In the genomic region with DNA sequence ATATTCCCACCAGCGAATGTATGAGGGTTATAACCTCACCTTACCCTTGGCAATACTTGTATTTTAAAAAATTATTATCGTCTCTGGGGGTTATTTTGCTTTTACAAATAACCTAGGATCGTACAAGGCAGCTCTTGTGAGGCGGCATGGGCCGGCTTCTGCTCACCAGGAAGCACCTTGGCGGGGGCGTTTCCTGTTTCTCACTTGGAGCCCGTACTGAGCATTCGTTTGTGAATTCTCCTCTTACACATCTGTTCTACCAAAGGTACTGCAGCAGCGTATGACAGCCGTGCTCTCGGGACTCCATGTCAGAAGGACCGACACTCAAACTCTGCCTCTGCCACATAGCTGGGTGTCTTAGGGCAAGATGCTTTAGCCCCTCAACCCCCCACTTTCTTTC, we compare ENCODE assay signal across 17 mouse cellular contexts.
DNase-seq lines count a peak whose midpoint lies in the region; ATAC-seq lines count a peak whose summit lies in the region.
"Had no signal": no experiment of that assay in that cellular context is flagged by ENCODE, and none has a peak within 500 bp of the region (broad histone marks: within the 10 kb centered on the region; RNA-seq: fewer than 3 reads in every experiment).

No protein-coding gene starts in this region.

- H3K4me2 ChIP-seq in embryonic facial prominence, embryonic 14.5 days (ENCODE audit: low read depth, low read length), result no peak overlapping the region
- H3K4me2 ChIP-seq: hindbrain, embryonic 13.5 days; limb, embryonic 15.5 days; neural tube, embryonic 15.5 days had no signal

- peaks cover 6% of the 10 kb centered on the region; the same call in 1 of the 2 replicates for H3K4me1 ChIP-seq in embryonic facial prominence, embryonic 14.5 days (ENCODE audit: control insufficient read depth, insufficient read depth, low read length)
- H3K4me1 ChIP-seq in embryonic facial prominence, embryonic 10.5 days, result peaks cover 9% of the 10 kb centered on the region; the same call in 1 of the 2 replicates
- H3K4me1 ChIP-seq in limb, embryonic 10.5 days, result peaks cover 15% of the 10 kb centered on the region

- ATAC-seq in embryonic facial prominence, embryonic 14.5 days (ENCODE audit: low read depth), result no peak
- ATAC-seq in granulocyte monocyte progenitor cell, adult 5-6 weeks (replicated peaks; ENCODE audit: poor library complexity, severe bottlenecking), result peak; percentile 65
- ATAC-seq: forebrain, postnatal 0 days had no signal

- H3K36me3 ChIP-seq in embryonic facial prominence, embryonic 14.5 days (ENCODE audit: control insufficient read depth, insufficient read depth, low read length), result no peaks in the 10 kb centered on the region
- H3K36me3 ChIP-seq in embryonic facial prominence, embryonic 10.5 days (replicated peaks), result no peaks in the 10 kb centered on the region
- no peaks in the 10 kb centered on the region for H3K36me3 ChIP-seq in splenic B cell, adult 2 months (ENCODE audit: control insufficient read depth, insufficient read depth, low read length, poor library complexity, severe bottlenecking)
- H3K36me3 ChIP-seq in limb, embryonic 10.5 days, result no peaks in the 10 kb centered on the region
- H3K36me3 ChIP-seq: hindbrain, embryonic 13.5 days; limb, embryonic 15.5 days; neural tube, embryonic 15.5 days had no signal

- H3K9me3 ChIP-seq in embryonic facial prominence, embryonic 14.5 days (ENCODE audit: control insufficient read depth, low read length), result no peaks in the 10 kb centered on the region
- no peaks in the 10 kb centered on the region for H3K9me3 ChIP-seq in embryonic facial prominence, embryonic 10.5 days
- no peaks in the 10 kb centered on the region for H3K9me3 ChIP-seq in limb, embryonic 10.5 days (replicated peaks)
- H3K9me3 ChIP-seq: hindbrain, embryonic 13.5 days; limb, embryonic 15.5 days; neural tube, embryonic 15.5 days had no signal

- no peak overlapping the region for H3K9ac ChIP-seq in embryonic facial prominence, embryonic 14.5 days (ENCODE audit: low read depth, low read length)
- H3K9ac ChIP-seq: forebrain, postnatal 0 days; hindbrain, embryonic 13.5 days; limb, embryonic 15.5 days; neural tube, embryonic 15.5 days had no signal

- no peak overlapping the region for H3K4me3 ChIP-seq in embryonic facial prominence, embryonic 14.5 days (ENCODE audit: low read depth, low read length)
- no peak overlapping the region for H3K4me3 ChIP-seq in embryonic facial prominence, embryonic 10.5 days
- H3K4me3 ChIP-seq in limb, embryonic 10.5 days, result no peak overlapping the region
- H3K4me3 ChIP-seq: hindbrain, embryonic 13.5 days; limb, embryonic 15.5 days; neural tube, embryonic 15.5 days had no signal

- no peaks in the 10 kb centered on the region for H3K27me3 ChIP-seq in embryonic facial prominence, embryonic 14.5 days (replicated peaks; ENCODE audit: control insufficient read depth, insufficient read depth, low read length)
- no peaks in the 10 kb centered on the region for H3K27me3 ChIP-seq in embryonic facial prominence, embryonic 10.5 days (replicated peaks; ENCODE audit: low read depth, poor library complexity, severe bottlenecking)
- H3K27me3 ChIP-seq in splenic B cell, adult 2 months (ENCODE audit: control insufficient read depth, insufficient read depth, low read length, poor library complexity, severe bottlenecking), result no peaks in the 10 kb centered on the region
- no peaks in the 10 kb centered on the region for H3K27me3 ChIP-seq in limb, embryonic 10.5 days (ENCODE audit: low read depth, poor library complexity, severe bottlenecking)
- H3K27me3 ChIP-seq: hindbrain, embryonic 13.5 days; limb, embryonic 15.5 days had no signal

- 62% methylated on average over 13 of the region's 13 CpGs for WGBS in embryonic facial prominence, embryonic 14.5 days
- WGBS in embryonic facial prominence, embryonic 10.5 days, result 74% methylated on average over 13 of the region's 13 CpGs
- WGBS in limb, embryonic 10.5 days, result 87% methylated on average over 13 of the region's 13 CpGs

- peak; percentile 28 for DNase-seq in embryonic facial prominence, embryonic 14.5 days (ENCODE audit: low spot score)
- DNase-seq in embryonic facial prominence, embryonic 10.5 days (ENCODE audit: low spot score), result no peak
- peak; percentile 50 to 53 for DNase-seq in B cell, adult 2 months
- peak; percentile 46 for DNase-seq in splenic B cell, adult 2 months (ENCODE audit: low read depth, low spot score)
- no peak for DNase-seq in limb, embryonic 10.5 days (ENCODE audit: low spot score)
- no peak for DNase-seq in layer of hippocampus, adult 9-10 months (ENCODE audit: low spot score)
- DNase-seq in heart, adult 18-20 months, result no peak
- DNase-seq: cerebellum, adult 2 months; forebrain, postnatal 0 days; gastrocnemius, postnatal 36 days; kidney, adult 2 months; lung, postnatal 14 days; right cerebral cortex, adult 18-20 months had no signal

- no peak overlapping the region for H3K27ac ChIP-seq in embryonic facial prominence, embryonic 14.5 days (replicated peaks; ENCODE audit: low read depth, low read length)
- no peak overlapping the region for H3K27ac ChIP-seq in embryonic facial prominence, embryonic 10.5 days (replicated peaks)
- H3K27ac ChIP-seq in limb, embryonic 10.5 days, result no peak overlapping the region
- H3K27ac ChIP-seq: hindbrain, embryonic 13.5 days; limb, embryonic 15.5 days; neural tube, embryonic 15.5 days had no signal

Comparison
In these comparisons a context has a peak if more than half of its experiments do, and no peak if none do; other contexts are left out.
1. DNase-seq: peak in embryonic facial prominence, embryonic 14.5 days (single experiment), B cell, adult 2 months (2 of 2) and splenic B cell, adult 2 months (single experiment); none in embryonic facial prominence, embryonic 10.5 days (single experiment), limb, embryonic 10.5 days (single experiment), layer of hippocampus, adult 9-10 months (single experiment) and heart, adult 18-20 months (0 of 2).